Mouse (Mus musculus) hindbrain, embryonic 13.5 days (tissue): ENCODE data around the gene Rbm3. TPM values are rescaled to one million over a fixed set of nuclear protein-coding genes. Genes with fewer than 3 reads are reported as not detected.

ENCODE experiments used
- ATAC-seq: fragments of 200-750 bp; cut with Nextera tagmentation; 2 replicates; pipeline ENCODE4 v1.8.0; 2017; ENCODE audit warnings: moderate TSS enrichment; ENCODE audit not compliant: low FRiP score
- H3K27ac ChIP-seq: fragments of 300-500 bp; sonication (generic); 2 replicates; pipeline ENCODE4 v1.5.1; 2015; ENCODE audit warnings: inconsistent platforms, mild to moderate bottlenecking, moderate library complexity
- H3K27me3 ChIP-seq: fragments of 300-500 bp; sonication (generic); 2 replicates; pipeline ENCODE4 v1.6.1; 2015; ENCODE audit warnings: mild to moderate bottlenecking, inconsistent platforms
- H3K36me3 ChIP-seq: fragments of 300-500 bp; sonication (generic); 2 replicates; pipeline ENCODE4 v1.6.1; 2015; ENCODE audit warnings: mild to moderate bottlenecking, inconsistent platforms
- H3K4me1 ChIP-seq: fragments of 300-500 bp; sonication (generic); replicated peaks from 2 replicates; pipeline ENCODE4 v1.6.1; 2015; ENCODE audit warnings: inconsistent platforms
- H3K4me2 ChIP-seq: fragments of 300-500 bp; sonication (generic); 2 replicates; pipeline ENCODE4 v1.6.1; 2015; ENCODE audit warnings: inconsistent platforms, mild to moderate bottlenecking, moderate library complexity
- H3K4me3 ChIP-seq: fragments of 300-500 bp; sonication (generic); 2 replicates; pipeline ENCODE4 v1.5.1; 2015; ENCODE audit warnings: mild to moderate bottlenecking, inconsistent platforms
- H3K9ac ChIP-seq: fragments of 300-500 bp; sonication (generic); 2 replicates; pipeline ENCODE4 v1.6.1; 2015; ENCODE audit warnings: mild to moderate bottlenecking, inconsistent platforms
- H3K9me3 ChIP-seq: fragments of 300-500 bp; sonication (generic); 2 replicates; pipeline ENCODE4 v1.6.1; 2016; ENCODE audit warnings: inconsistent platforms
- WGBS: fragments of 180-500 bp; shearing (Covaris S2); methylation state at CpG from one replicate; pipeline ENCODE4 v1.1.7; 2015; 5-methylcytosine and 5-hydroxymethylcytosine counted together
- polyA plus RNA-seq: library from polyadenylated mRNA; unstranded; fragments of >200 nt; fragmentation: Nextera tagmentation; extraction: Ambion mirVana; gene quantifications from 2 replicates; pipeline ENCODE4 v1.2.1, GENCODE M21; 2015

The Rbm3 gene
- polyA plus RNA-seq, 1 experiment from 2014 or later: 336 TPM

DNA sequence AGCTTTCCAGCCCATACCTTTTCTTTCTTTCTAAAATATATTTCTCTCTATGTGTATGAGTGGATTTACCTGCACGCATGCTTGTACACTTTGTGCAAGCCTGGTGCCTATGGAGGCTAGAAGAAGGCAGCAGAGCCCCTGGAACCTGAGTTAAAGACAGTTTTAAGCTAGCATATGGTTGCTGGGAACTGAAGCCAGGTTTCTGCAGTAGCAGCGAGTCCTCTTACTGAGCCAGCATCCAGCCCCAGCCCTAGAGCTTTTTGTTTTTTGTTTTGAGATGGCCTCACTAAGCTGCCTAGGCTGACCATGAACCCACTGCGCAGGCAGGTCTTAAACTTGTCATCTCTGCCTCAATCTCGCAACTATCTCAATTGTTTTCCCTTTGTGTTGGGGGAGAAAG is 18.8 kb upstream of the Rbm3 start:
- Histone ChIP-seq H3K27ac (no peak overlapping the region), H3K4me2 (no peak overlapping the region), H3K36me3 (peaks cover 22% of the 10 kb centered on the region; the same call in 1 of the 2 replicates), H3K4me1 (no peaks in the 10 kb centered on the region), H3K4me3 (no peak overlapping the region), H3K27me3 (no peaks in the 10 kb centered on the region), H3K9me3 (no peaks in the 10 kb centered on the region), H3K9ac (no peak overlapping the region)
- no peak for ATAC-seq
- WGBS: 87% methylated on average over 4 of the region's 4 CpGs

- ATAC-seq: no peak
Measured at GRCm38 (mm10) chrX:8163076-8163475, 17.4 kb upstream of the Rbm3 start.

GRCm38 (mm10) chrX:8143750-8144149 is 1.9 kb downstream of the Rbm3 start:
- Histone ChIP-seq H3K4me3 (peak overlapping the region; percentile 58), H3K4me2 (peak overlapping the region; percentile 75), H3K4me1 (peaks cover 11% of the 10 kb centered on the region), H3K9me3 (no peaks in the 10 kb centered on the region), H3K27ac (0 out of 2 replicates have a peak overlapping the region, but pooled peaks have one; percentile 12), H3K9ac (peak overlapping the region; percentile 85), H3K36me3 (peaks cover 28% of the 10 kb centered on the region), H3K27me3 (no peaks in the 10 kb centered on the region)
- no peak for ATAC-seq
- 69% methylated on average over 7 of the region's 7 CpGs for WGBS

More at GRCm38 (mm10) chrX:8163076-8163475, 17.4 kb upstream of the Rbm3 start:
- no peaks in the 10 kb centered on the region for H3K9me3 ChIP-seq
- H3K4me1 ChIP-seq: no peaks in the 10 kb centered on the region
- no peak overlapping the region for H3K9ac ChIP-seq
- H3K27me3 ChIP-seq: no peaks in the 10 kb centered on the region
- H3K4me2 ChIP-seq: no peak overlapping the region
- peaks cover 15% of the 10 kb centered on the region; the same call in 1 of the 2 replicates for H3K36me3 ChIP-seq
- no peak overlapping the region for H3K27ac ChIP-seq
- no peak overlapping the region for H3K4me3 ChIP-seq
- 87% methylated on average over 5 of the region's 5 CpGs for WGBS

DNA sequence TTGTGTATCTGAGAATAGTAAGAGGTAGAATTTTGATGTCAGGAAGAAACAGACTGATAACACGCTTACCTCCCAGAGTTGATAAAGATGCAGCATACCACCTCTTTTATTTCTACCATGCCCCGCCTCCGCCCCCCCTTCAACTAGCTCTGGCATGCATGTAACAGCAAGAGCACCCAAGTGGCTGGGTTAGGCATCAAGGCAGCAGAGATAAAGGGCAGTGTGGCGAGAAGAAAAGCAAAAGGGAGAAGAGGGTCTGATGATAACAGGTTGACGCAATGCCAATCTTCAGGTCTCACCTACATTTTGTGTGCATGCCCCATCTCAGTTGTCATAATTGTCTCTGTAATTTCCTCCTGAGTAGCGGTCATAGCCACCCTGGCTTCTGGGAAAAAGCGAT is 2.7 kb downstream of the Rbm3 start:
- Histone ChIP-seq H3K4me3 (no peak overlapping the region), H3K27ac (no peak overlapping the region), H3K4me2 (no peak overlapping the region), H3K4me1 (peaks cover 11% of the 10 kb centered on the region), H3K9ac (no peak overlapping the region), H3K27me3 (no peaks in the 10 kb centered on the region), H3K9me3 (no peaks in the 10 kb centered on the region), H3K36me3 (peaks cover 28% of the 10 kb centered on the region)
- WGBS: 93% methylated on average over 7 of the region's 7 CpGs
- ATAC-seq: no peak

GRCm38 (mm10) chrX:8141058-8141457 is 4.6 kb downstream of the Rbm3 start:
- Histone ChIP-seq H3K9ac (no peak overlapping the region), H3K27me3 (no peaks in the 10 kb centered on the region), H3K4me2 (no peak overlapping the region), H3K27ac (no peak overlapping the region), H3K36me3 (peaks cover 28% of the 10 kb centered on the region), H3K4me3 (no peak overlapping the region), H3K9me3 (no peaks in the 10 kb centered on the region), H3K4me1 (peaks cover 11% of the 10 kb centered on the region)
- WGBS: 80% methylated on average over 3 of the region's 3 CpGs
- no peak for ATAC-seq

GRCm38 (mm10) chrX:8140446-8140845 is 5.2 kb downstream of the Rbm3 start:
- H3K4me3 ChIP-seq: no peak overlapping the region
- H3K9me3 ChIP-seq: no peaks in the 10 kb centered on the region
- no peaks in the 10 kb centered on the region for H3K27me3 ChIP-seq
- peaks cover 28% of the 10 kb centered on the region for H3K36me3 ChIP-seq
- peaks cover 11% of the 10 kb centered on the region for H3K4me1 ChIP-seq
- WGBS: 90% methylated on average over 2 of the region's 2 CpGs
- H3K4me2 ChIP-seq: no peak overlapping the region
- no peak overlapping the region for H3K27ac ChIP-seq
- H3K9ac ChIP-seq: no peak overlapping the region
- no peak for ATAC-seq

DNA sequence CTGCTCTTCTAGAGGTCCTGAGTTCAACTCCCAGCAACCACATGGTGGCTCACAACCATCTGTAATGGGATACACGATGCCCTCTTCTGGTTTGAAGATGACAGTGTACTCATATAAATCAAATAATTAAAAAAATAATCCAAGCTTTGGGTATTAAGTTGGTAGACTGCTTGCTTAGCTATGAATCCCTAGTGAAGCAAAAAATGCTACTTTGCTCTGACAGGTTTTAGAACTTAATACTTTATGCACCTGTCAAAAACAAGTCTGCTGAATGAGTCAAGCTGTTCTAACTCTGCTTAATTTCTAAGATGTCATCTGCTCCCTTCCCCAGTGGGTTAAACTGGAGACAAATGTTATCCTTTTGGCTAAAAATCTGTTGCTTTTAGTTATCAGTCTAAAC is 6.2 kb downstream of the Rbm3 start:
- H3K27me3 ChIP-seq: no peaks in the 10 kb centered on the region
- no peak overlapping the region for H3K9ac ChIP-seq
- no peak overlapping the region for H3K4me3 ChIP-seq
- WGBS: 69% methylated on average over 1 of the region's 1 CpGs
- no peak overlapping the region for H3K27ac ChIP-seq
- H3K4me1 ChIP-seq: peaks cover 11% of the 10 kb centered on the region
- ATAC-seq: no peak
- no peaks in the 10 kb centered on the region for H3K9me3 ChIP-seq
- H3K4me2 ChIP-seq: no peak overlapping the region
- H3K36me3 ChIP-seq: peaks cover 28% of the 10 kb centered on the region

DNA sequence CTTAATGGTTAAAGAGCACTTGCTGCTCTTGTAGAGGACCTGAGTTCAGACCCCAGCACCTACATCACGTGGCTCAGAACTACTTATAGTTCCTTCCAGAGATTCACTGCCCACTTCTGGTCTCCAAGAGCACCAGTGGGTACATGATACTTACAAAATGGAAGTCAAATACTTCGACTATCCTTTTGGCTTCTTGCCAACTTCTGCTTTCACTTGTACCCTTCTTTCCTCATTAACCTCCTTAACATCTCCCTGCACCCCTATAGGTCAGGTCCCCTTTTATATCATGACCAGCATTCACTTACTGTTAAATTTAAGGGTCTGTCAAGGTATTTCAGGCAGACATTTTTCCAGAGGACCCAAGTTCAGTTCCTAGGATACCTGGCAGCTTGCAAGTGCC is 9.8 kb downstream of the Rbm3 start:
- Histone ChIP-seq H3K9me3 (no peaks in the 10 kb centered on the region), H3K36me3 (peaks cover 6% of the 10 kb centered on the region), H3K4me1 (peaks cover 6% of the 10 kb centered on the region), H3K27ac (no peak overlapping the region), H3K27me3 (no peaks in the 10 kb centered on the region), H3K9ac (no peak overlapping the region), H3K4me3 (no peak overlapping the region), H3K4me2 (no peak overlapping the region)
- WGBS: 51% methylated on average over 2 of the region's 2 CpGs
- no peak for ATAC-seq

- peaks cover 6% of the 10 kb centered on the region for H3K4me1 ChIP-seq
- WGBS: 19% methylated on average over 40 of the region's 40 CpGs
- peaks cover 22% of the 10 kb centered on the region for H3K36me3 ChIP-seq
- peak within 1 kb of the TSS; percentile 75 for H3K9ac ChIP-seq
- peak within 1 kb of the TSS; percentile 53 for H3K4me2 ChIP-seq
- no peaks in the 10 kb centered on the region for H3K27me3 ChIP-seq
- H3K4me3 ChIP-seq: peak within 1 kb of the TSS; percentile 51
- H3K9me3 ChIP-seq: no peaks in the 10 kb centered on the region
- H3K27ac ChIP-seq: peak within 1 kb of the TSS; percentile 96
- peak; percentile 90 for ATAC-seq
Measured at GRCm38 (mm10) chrX:8132017-8132976, 13.4 kb downstream of the Rbm3 start, which contains the start of gene Wdr13. Gene Wdr13 (minus strand): TSS chrX:8132892.

GRCm38 (mm10) chrX:8131393-8131792 is 14.3 kb downstream of the Rbm3 start:
- Histone ChIP-seq H3K4me1 (peaks cover 6% of the 10 kb centered on the region), H3K9me3 (no peaks in the 10 kb centered on the region), H3K36me3 (peaks cover 31% of the 10 kb centered on the region), H3K27me3 (no peaks in the 10 kb centered on the region), H3K27ac (no peak overlapping the region), H3K4me3 (peak overlapping the region; percentile 51), H3K4me2 (peak overlapping the region; percentile 53), H3K9ac (no peak overlapping the region)
- peak; percentile 27; the same call in 1 of the 2 replicates for ATAC-seq
- 95% methylated on average over 17 of the region's 17 CpGs for WGBS

DNA sequence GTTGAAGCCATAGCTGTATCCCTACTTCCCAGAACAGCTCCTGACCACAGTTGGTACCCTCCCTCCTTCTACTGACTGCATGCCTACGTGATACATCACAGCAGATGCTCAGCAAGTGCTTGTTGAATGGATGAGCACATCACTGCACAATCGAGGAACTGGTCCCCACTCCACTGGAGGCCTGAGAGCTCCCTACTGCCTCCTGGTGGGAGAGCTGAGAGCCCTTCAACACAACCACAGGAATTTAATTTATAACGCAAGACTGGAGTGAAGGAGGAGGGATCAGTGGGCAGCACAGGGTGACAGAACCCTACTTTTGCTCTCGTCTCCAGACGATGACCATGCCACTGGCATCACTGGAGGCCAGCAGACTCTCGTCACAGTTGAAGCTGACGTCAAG is 20.4 kb downstream of the Rbm3 start:
- Histone ChIP-seq H3K4me3 (no peak overlapping the region), H3K27me3 (no peaks in the 10 kb centered on the region), H3K4me2 (no peak overlapping the region), H3K9ac (no peak overlapping the region), H3K9me3 (no peaks in the 10 kb centered on the region), H3K4me1 (no peaks in the 10 kb centered on the region), H3K36me3 (peaks cover 53% of the 10 kb centered on the region), H3K27ac (no peak overlapping the region)
- WGBS: 79% methylated on average over 7 of the region's 7 CpGs
- no peak for ATAC-seq

DNA sequence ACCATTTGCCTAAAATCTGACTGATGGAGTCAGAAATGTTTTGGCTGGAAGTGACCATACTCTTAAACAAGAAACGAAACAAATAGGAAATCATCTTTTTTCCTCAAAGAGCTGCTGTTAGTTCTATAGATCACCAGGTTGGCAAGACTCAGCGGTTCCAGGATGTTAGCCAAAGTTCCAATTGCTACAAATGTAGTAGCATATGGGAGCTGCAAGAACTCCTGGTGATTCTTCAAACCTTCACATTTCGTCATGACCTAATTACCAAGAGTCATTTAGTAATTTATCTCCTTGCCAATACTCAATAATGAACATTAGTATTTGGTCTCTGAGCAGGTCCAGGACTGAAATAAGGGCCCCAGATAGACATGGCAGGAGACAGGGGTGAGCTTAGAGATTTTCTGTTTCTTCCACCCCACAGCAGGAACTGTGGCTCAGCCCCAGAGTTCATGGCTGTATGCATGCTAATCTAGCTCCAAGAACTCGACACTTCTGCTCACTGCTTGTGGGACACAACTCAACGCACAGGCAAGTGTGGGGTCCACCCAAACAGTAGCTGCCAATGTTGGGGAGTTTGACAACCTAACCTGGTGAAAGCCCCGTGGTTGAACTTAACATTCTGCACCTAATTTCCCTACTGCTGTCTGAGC is 21.7 kb downstream of the Rbm3 start:
- Histone ChIP-seq H3K4me2 (no peak overlapping the region), H3K9ac (no peak overlapping the region), H3K9me3 (no peaks in the 10 kb centered on the region), H3K27me3 (no peaks in the 10 kb centered on the region), H3K4me1 (no peaks in the 10 kb centered on the region), H3K36me3 (peaks cover 50% of the 10 kb centered on the region), H3K4me3 (no peak overlapping the region), H3K27ac (no peak overlapping the region)
- 86% methylated on average over 6 of the region's 6 CpGs for WGBS
- no peak for ATAC-seq
